Mouse (Mus musculus) adrenal gland, postnatal 4 days (tissue): ENCODE measurements around the gene Plp2. TPM values are rescaled to one million over a fixed set of nuclear protein-coding genes. Genes with fewer than 3 reads are reported as not detected.

Source experiments
- DNase-seq, 2 experiments: peaks; one replicate each; pipeline ENCODE4 v3.0.0; 2021 to 2022; ENCODE audit warnings: low spot score in 2 of 2, mixed read lengths in 2 of 2
- total RNA-seq, 2 experiments: library from RNA; stranded (reverse); gene quantifications; 2 replicates each; pipeline ENCODE4 v1.2.3; 2021

The Plp2 gene
- total RNA-seq, 2 experiments from 2014 or later, result 87.4 to 102 TPM

GRCm38 (mm10) chrX:7664791-7665190 lies 6.4 kb downstream of the Plp2 start:
- no peak for DNase-seq

GRCm38 (mm10) chrX:7662936-7663335 lies 8.3 kb downstream of the Plp2 start:
- no peak for DNase-seq

- DNase-seq, result no peak
Observed at GRCm38 (mm10) chrX:7661086-7661485, 10.1 kb downstream of the Plp2 start.

- DNase-seq, result no peak
Observed at GRCm38 (mm10) chrX:7658785-7659589, 12.2 kb downstream of the Plp2 start.

- no peak for DNase-seq
Observed at GRCm38 (mm10) chrX:7658031-7658784, 13.0 kb downstream of the Plp2 start.

- peak in 1 of 2 experiments; percentile 20 for DNase-seq
Observed at GRCm38 (mm10) chrX:7657221-7657639, 14.0 kb downstream of the Plp2 start, which contains the start of gene Prickle3. TSS of gene Prickle3 (plus strand) at chrX:7657260.

GRCm38 (mm10) chrX:7648671-7649304 lies 22.4 kb downstream of the Plp2 start:
- DNase-seq, result peak in 1 of 2 experiments; percentile 57

GRCm38 (mm10) chrX:7645349-7645748 lies 25.8 kb downstream of the Plp2 start:
- DNase-seq, result peak; percentile 59 to 61

GRCm38 (mm10) chrX:7640785-7641184 lies 30.4 kb downstream of the Plp2 start:
- no peak for DNase-seq

GRCm38 (mm10) chrX:7639536-7640325 lies 31.5 kb downstream of the Plp2 start:
- DNase-seq, result no peak

GRCm38 (mm10) chrX:7638401-7639091 lies 32.6 kb downstream of the Plp2 start, which contains the start of gene Syp:
TSS of gene Syp (plus strand) at chrX:7638471.
- DNase-seq, result peak; percentile 65 to 67

- no peak for DNase-seq
Observed at GRCm38 (mm10) chrX:7635101-7635500, 36.1 kb downstream of the Plp2 start.

GRCm38 (mm10) chrX:7632560-7632959 lies 38.6 kb downstream of the Plp2 start:
- DNase-seq, result no peak

Other genes starting within 250 kb of the Plp2 start
- under 1 TPM; 0.20 to 0.40 TPM for gene Foxp3, start 97.7 kb downstream of the Plp2 start, total RNA-seq
- 1 to 10 TPM; 6.0 to 6.7 TPM for gene Ppp1r3f, start 97.1 kb downstream of the Plp2 start, total RNA-seq
- 10 to 100 TPM; 18.2 to 27.0 TPM for gene Ccdc22, start 65.9 kb downstream of the Plp2 start, total RNA-seq
- under 1 TPM in 1 of 2 experiments, not detected in 1; 0.06 TPM for gene Cacna1f, start 64.3 kb downstream of the Plp2 start, total RNA-seq
- 10 to 100 TPM; 77.4 to 93.2 TPM for gene Syp, start 32.9 kb downstream of the Plp2 start, total RNA-seq
- gene Prickle3, start 14.1 kb downstream of the Plp2 start, total RNA-seq, result 10 to 100 TPM; 16.4 to 18.7 TPM
- 1 to 10 TPM in 1 of 2 experiments, under 1 TPM in 1; 0.42 to 1.4 TPM for gene Magix, start 9.9 kb upstream of the Plp2 start, total RNA-seq
- 10 to 100 TPM; 47.7 to 48.2 TPM for gene Gpkow, start 25.7 kb upstream of the Plp2 start, total RNA-seq
- gene Wdr45, start 42.9 kb upstream of the Plp2 start, total RNA-seq, result 10 to 100 TPM; 68.0 to 75.4 TPM
- 1 to 10 TPM in 1 of 2 experiments, not detected in 1; 1.4 TPM for gene Gm45208, start 50.9 kb upstream of the Plp2 start, total RNA-seq
- 10 to 100 TPM; 15.5 to 16.0 TPM for gene Praf2, start 57.0 kb upstream of the Plp2 start, total RNA-seq
- gene Ccdc120, start 79.5 kb upstream of the Plp2 start, total RNA-seq, result 10 to 100 TPM in 1 of 2 experiments, 1 to 10 TPM in 1; 9.0 to 10.8 TPM
- 10 to 100 TPM; 39.9 to 41.0 TPM for gene Tfe3, start 91.2 kb upstream of the Plp2 start, total RNA-seq
- 10 to 100 TPM; 52.0 to 64.8 TPM for gene Gripap1, start 118.4 kb upstream of the Plp2 start, total RNA-seq
- gene Kcnd1, start 150.9 kb upstream of the Plp2 start, total RNA-seq, result 1 to 10 TPM; 2.2 to 3.6 TPM
- 10 to 100 TPM; 73.4 to 86.3 TPM for gene Otud5, start 170.0 kb upstream of the Plp2 start, total RNA-seq
- gene Pim2, start 206.9 kb upstream of the Plp2 start, total RNA-seq, result 1 to 10 TPM; 8.1 to 9.5 TPM
- gene Slc35a2, start 212.6 kb upstream of the Plp2 start, total RNA-seq, result 10 to 100 TPM; 38.7 to 42.9 TPM
- gene Pqbp1, start 227.9 kb upstream of the Plp2 start, total RNA-seq, result 100 to 1,000 TPM; 108 to 111 TPM
- gene Timm17b, start 228.0 kb upstream of the Plp2 start, total RNA-seq, result 100 to 1,000 TPM in 1 of 2 experiments, 10 to 100 TPM in 1; 95.7 to 101 TPM
- gene Gm10491, start 236.4 kb upstream of the Plp2 start, total RNA-seq, result not detected
- gene Gm10490, start 238.2 kb upstream of the Plp2 start, total RNA-seq, result not detected
- gene Pcsk1n, start 248.4 kb upstream of the Plp2 start, total RNA-seq, result 10 to 100 TPM; 63.6 to 65.7 TPM